Mouse (Mus musculus) NIH3T3 (cell line): ENCODE data around the gene Klhl25.
"Not testable (repeated sequence)": the region's sequence is repeated elsewhere in the genome, so short reads cannot be mapped to it uniquely, and the experiment has no call there.

Experiments used
- DNase-seq: peaks from one replicate; pipeline ENCODE4 v3.0.0-alpha.2; 2012; ENCODE audit warnings: low read depth

Klhl25 gene

DNA sequence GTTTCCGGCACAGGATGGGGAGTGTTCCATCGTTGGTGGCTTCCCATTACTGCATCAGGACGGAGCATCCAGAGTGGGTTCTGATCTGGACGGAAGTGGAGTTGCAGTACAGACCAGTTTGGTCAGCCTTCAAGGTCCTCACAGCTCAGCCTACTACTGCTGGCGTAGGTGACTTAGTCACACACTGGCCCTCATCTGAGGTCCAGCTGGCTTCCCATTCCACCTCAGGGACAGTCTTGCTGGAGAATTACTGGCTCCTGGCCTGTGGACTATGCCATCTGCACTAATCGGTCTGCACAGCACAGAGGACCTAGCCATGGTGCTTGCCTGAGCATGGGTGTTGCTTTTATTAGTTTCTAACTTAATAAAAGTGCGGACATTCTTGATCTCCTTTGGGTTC is 25.6 kb downstream of the Klhl25 start:
- no peak for DNase-seq

DNA sequence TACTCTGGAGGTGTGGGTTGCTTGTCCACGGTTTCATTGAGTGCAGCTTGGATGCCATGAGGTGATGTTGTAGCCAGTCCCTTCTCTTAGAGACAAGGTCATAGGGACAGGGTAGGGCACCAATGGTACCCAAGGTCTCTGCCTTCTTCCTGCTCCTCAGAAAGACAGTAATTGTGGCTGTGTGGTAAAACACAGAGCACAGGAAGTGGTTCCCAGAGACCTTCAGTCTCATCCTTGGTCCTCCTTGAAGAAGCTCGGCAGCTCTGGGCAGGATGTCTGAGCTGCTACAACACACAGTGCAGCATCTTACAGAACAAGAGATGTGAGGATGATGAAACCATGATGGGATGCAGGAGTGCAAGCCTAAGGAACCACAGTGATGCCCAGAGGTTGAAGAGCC is 31.3 kb downstream of the Klhl25 start:
- DNase-seq = not testable (repeated sequence)

GRCm38 (mm10) chr7:75880236-75880635 is 32.1 kb downstream of the Klhl25 start:
- DNase-seq = no peak

GRCm38 (mm10) chr7:75880650-75881049 is 32.5 kb downstream of the Klhl25 start:
- peak; percentile 93 for DNase-seq

DNA sequence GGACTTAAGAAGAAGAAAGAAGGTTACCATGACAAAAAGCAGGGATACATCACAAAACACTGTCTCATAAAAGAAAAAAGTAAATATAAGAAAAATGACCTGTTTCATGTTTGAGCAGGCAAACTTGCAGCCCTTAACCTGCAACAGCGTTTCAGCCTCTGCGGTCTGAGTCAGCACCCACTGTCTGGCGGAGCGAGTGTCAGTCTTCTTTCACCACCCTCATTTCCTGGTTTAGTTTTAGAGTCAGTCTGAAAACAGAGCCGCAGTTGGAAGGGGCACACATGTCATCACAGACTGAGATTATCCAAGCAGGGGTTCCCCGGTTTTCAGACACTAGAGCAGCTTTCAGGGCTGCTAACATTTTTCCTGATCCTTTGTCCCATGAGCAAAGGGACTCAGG is 33.3 kb downstream of the Klhl25 start:
- DNase-seq = no peak

- DNase-seq = no peak
Measured at GRCm38 (mm10) chr7:75881791-75882190, 33.7 kb downstream of the Klhl25 start.

GRCm38 (mm10) chr7:75891466-75891865 is 43.4 kb downstream of the Klhl25 start:
- DNase-seq = no peak

GRCm38 (mm10) chr7:75892737-75893136 is 44.6 kb downstream of the Klhl25 start:
- DNase-seq = no peak

DNA sequence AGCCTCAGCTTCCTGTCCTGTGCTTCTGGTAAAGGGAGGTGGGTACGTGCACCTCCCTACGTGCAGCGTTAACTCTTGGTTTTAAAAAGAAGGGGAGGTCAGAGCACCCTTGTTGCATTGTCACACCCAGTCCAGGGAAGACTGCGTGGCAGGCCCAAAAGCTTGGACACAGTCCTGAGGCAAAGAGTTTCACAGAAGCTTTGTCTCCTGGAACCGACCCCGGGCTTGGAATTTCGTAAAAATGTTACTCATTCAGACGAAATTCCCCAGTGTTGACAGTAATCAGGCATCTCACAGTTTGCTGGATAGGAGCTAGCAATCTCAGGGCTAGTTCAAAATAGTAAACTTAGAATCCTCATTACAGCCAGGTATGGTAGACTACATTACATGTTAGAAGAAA is 45.6 kb downstream of the Klhl25 start:
- DNase-seq = no peak

DNA sequence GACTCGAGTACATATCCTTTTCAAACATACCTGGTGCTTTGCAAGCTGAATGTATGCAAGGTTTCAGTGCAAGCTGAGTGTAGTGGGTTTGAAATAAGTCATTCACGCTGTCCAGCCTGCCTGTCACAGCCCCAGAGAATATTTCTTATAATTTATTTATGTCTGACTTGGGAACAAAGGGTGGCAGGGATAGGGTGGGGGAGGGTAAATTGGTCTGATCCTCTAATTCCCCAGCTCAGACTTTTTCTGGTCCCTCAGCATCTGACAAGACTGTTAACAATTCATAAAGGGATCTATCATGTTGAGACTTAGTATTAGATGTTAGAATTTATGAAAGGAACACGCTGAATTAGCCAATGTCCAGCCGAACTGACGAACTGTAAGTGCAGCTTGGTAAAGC is 48.9 kb downstream of the Klhl25 start:
- DNase-seq = no peak

DNA sequence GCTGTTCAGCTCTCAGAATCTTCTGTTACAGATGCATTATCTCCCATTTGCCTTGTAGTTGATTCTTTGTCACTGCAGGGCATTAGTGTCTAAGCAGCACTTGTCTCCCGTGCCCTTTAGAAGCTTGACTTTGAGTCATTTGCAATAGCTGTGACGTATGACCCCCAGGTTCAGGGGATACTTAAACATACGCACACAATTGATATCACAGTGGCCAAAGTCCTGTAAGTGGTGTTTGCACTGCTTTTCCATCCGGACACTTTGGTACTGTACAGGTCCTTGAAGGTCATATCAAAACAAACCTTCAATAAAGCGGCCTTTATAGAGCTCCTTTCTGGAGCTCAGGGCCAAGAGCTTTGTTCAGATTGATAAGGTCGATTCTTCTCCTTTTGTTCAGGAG is 51.0 kb downstream of the Klhl25 start:
- no peak for DNase-seq

DNA sequence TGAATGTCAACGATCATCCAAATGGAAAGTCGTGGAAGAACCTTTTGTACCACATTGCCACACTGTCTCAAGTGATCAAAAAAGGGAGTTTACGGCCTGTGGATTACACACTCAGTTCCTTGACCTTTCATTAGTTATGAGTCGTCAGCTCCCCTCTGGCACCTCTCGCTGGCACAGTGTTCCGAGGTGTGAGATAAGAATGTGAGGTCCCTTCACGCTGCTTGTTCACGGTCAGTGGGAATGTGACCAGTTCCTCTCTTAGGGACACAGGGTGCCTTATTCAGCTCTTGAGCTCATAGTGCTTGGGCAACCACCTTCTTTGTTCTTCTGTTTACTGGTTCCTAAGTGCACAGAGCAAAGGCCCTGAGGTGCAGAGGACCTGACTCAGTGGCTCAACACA is 51.4 kb downstream of the Klhl25 start:
- no peak for DNase-seq

- DNase-seq = no peak
Measured at GRCm38 (mm10) chr7:75899954-75900353, 51.8 kb downstream of the Klhl25 start.

DNA sequence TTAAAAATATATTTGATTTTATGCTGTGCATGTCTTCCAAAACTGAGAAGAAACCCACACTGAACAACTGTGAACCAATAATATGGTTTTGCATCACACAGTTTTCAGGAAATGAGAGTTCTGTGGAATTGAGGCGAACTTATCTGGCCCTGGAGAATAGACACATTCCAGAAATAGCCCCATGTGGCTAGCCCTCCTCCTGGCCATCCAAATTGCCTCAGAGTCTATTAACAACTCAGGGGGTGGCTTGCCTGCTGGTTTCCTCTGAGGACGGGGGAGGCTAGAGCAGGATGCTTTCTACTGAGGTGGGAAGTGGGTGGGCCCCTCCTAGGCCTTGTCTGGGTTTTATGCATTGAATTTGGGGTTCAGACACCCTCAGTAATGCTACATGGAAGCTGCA is 57.0 kb downstream of the Klhl25 start:
- DNase-seq = no peak

GRCm38 (mm10) chr7:75910035-75910651 is 62.0 kb downstream of the Klhl25 start:
- peak; percentile 81 for DNase-seq

GRCm38 (mm10) chr7:75910652-75911035 is 62.5 kb downstream of the Klhl25 start:
- DNase-seq = no peak

DNA sequence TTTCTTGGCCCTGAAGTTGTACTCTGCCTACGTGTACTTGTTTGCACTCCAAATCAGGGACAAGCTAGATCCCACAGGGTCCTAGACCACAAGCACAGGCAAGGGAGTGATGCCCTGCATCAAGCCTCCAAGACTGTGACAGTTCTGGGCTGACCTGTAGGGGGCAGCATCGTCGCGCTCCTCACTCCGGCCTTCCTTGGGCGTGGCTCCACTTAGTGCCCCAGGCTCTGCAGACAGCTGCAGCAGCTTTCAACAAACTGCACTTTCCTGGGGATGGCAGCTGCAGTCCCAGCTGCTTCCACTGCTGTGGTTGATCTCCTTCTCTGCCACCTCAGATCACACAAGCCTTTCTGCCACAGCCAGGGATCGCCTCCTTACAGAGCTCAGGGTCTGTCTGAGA is 65.8 kb downstream of the Klhl25 start:
- DNase-seq = peak; percentile 89

DNA sequence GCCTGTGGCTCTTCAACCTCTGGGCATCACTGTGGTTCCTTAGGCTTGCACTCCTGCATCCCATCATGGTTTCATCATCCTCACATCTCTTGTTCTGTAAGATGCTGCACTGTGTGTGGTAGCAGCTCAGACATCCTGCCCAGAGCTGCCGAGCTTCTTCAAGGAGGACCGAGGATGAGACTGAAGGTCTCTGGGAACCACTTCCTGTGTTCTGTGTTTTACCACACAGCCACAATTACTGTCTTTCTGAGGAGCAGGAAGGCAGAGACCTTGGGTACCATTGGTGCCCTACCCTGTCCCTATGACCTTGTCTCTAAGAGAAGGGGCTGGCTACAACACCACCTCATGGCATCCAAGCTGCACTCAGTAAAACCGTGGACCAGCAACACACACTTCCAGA is 67.4 kb downstream of the Klhl25 start:
- not testable (repeated sequence) for DNase-seq

DNA sequence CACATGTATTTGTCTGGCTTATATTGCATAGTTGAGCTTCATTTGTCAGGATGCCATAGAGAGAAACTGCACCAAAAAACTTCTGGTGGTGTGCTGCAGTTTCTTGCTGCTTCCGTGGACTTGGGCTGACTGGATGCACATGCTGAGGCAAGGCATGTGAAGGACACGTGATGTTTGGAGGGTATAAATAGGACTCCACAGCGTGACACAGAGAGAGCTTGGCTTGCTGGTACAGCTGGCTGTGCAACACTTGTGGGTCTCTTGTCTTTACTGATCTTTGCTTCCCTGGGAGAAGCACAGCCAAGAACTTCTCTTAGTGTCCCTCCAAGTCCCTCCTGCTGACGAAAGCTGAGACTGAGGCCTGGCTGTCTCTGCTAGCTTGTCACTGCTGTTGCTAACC is 69.6 kb downstream of the Klhl25 start:
- DNase-seq = peak; percentile 53

GRCm38 (mm10) chr7:75919745-75920144 is 71.6 kb downstream of the Klhl25 start:
- DNase-seq = not testable (repeated sequence)
